Mouse (Mus musculus) telencephalon, adult 2 months (tissue): ENCODE results near the gene Tcte2.
"Not testable (repeated sequence)": the region's sequence is repeated elsewhere in the genome, so short reads cannot be mapped to it uniquely, and the experiment has no call there.

Experiments used
- DNase-seq: peaks from one replicate; pipeline ENCODE4 v3.0.0-alpha.2; 2011; ENCODE audit warnings: low read depth, low spot score

The Tcte2 gene

GRCm38 (mm10) chr17:13761179-13761913 lies at the start of gene Tcte2:
TSS of gene Tcte2 (minus strand) at chr17:13761825.
- DNase-seq: no peak

- DNase-seq: no peak
Observed at GRCm38 (mm10) chr17:13806016-13806415, 44.4 kb upstream of the Tcte2 start.

GRCm38 (mm10) chr17:13802836-13803408 lies 41.3 kb upstream of the Tcte2 start:
- no peak for DNase-seq

GRCm38 (mm10) chr17:13797691-13798090 lies 36.1 kb upstream of the Tcte2 start:
- no peak for DNase-seq

GRCm38 (mm10) chr17:13790033-13790432 lies 28.4 kb upstream of the Tcte2 start:
- DNase-seq: not testable (repeated sequence)

GRCm38 (mm10) chr17:13783469-13783868 lies 21.8 kb upstream of the Tcte2 start:
- no peak for DNase-seq

- no peak for DNase-seq
Observed at GRCm38 (mm10) chr17:13781948-13782347, 20.3 kb upstream of the Tcte2 start.

- no peak for DNase-seq
Observed at GRCm38 (mm10) chr17:13778865-13779264, 17.2 kb upstream of the Tcte2 start.

- no peak for DNase-seq
Observed at GRCm38 (mm10) chr17:13777676-13778075, 16.1 kb upstream of the Tcte2 start.

- no peak for DNase-seq
Observed at GRCm38 (mm10) chr17:13769256-13769655, 7.6 kb upstream of the Tcte2 start.

GRCm38 (mm10) chr17:13768531-13768930 lies 6.9 kb upstream of the Tcte2 start:
- no peak for DNase-seq

GRCm38 (mm10) chr17:13764911-13765310 lies 3.3 kb upstream of the Tcte2 start:
- not testable (repeated sequence) for DNase-seq

- DNase-seq: no peak
Observed at GRCm38 (mm10) chr17:13763819-13764218, 2.2 kb upstream of the Tcte2 start.

- DNase-seq: no peak
Observed at GRCm38 (mm10) chr17:13760675-13761178, 898 bp downstream of the Tcte2 start.

- no peak for DNase-seq
Observed at GRCm38 (mm10) chr17:13759853-13760627, 1.6 kb downstream of the Tcte2 start, which contains the start of gene Afdn. TSS of gene Afdn (plus strand) at chr17:13760539.

GRCm38 (mm10) chr17:13759156-13759852 lies 2.3 kb downstream of the Tcte2 start:
- DNase-seq: no peak

GRCm38 (mm10) chr17:13758586-13758985 lies 3.0 kb downstream of the Tcte2 start:
- no peak for DNase-seq

- DNase-seq: no peak
Observed at GRCm38 (mm10) chr17:13754940-13755339, 6.7 kb downstream of the Tcte2 start.

GRCm38 (mm10) chr17:13753918-13754317 lies 7.7 kb downstream of the Tcte2 start:
- DNase-seq: no peak

- DNase-seq: no peak
Observed at GRCm38 (mm10) chr17:13749027-13749426, 12.6 kb downstream of the Tcte2 start.

- DNase-seq: no peak
Observed at GRCm38 (mm10) chr17:13747681-13748080, 13.9 kb downstream of the Tcte2 start.

- DNase-seq: no peak
Observed at GRCm38 (mm10) chr17:13746330-13746729, 15.3 kb downstream of the Tcte2 start.
